Mouse (Mus musculus) stomach, postnatal 0 days (tissue): ENCODE data around the gene Ltbr. TPM values are rescaled to one million over a fixed set of nuclear protein-coding genes. Genes with fewer than 3 reads are reported as not detected.
A peak's percentile ranks its signal among the peaks of the same experiment; 100 is the strongest.

Experiments
- ATAC-seq: fragments of 200-750 bp; cut with Nextera tagmentation; 2 replicates; pipeline ENCODE4 v1.8.0; 2017; ENCODE audit not compliant: low FRiP score, low TSS enrichment
- DNase-seq: peaks from one replicate; pipeline ENCODE4 v3.0.0-alpha.2; 2016; ENCODE audit warnings: low spot score
- H3K27ac ChIP-seq: fragments of 300-500 bp; sonication (generic); replicated peaks from 2 replicates; pipeline ENCODE4 v1.5.1; 2014; ENCODE audit warnings: mild to moderate bottlenecking, control low read depth
- H3K27me3 ChIP-seq: fragments of 300-500 bp; sonication (generic); 2 replicates; pipeline ENCODE4 v1.6.1; 2014; ENCODE audit warnings: low read length; ENCODE audit not compliant: control insufficient read depth, insufficient read depth
- H3K36me3 ChIP-seq: fragments of 300-500 bp; sonication (generic); 2 replicates; pipeline ENCODE4 v1.6.1; 2014; ENCODE audit warnings: low read length, mixed read lengths; ENCODE audit not compliant: control insufficient read depth, insufficient read depth
- H3K4me1 ChIP-seq: fragments of 300-500 bp; sonication (generic); replicated peaks from 2 replicates; pipeline ENCODE4 v1.6.1; 2014; ENCODE audit warnings: antibody characterized with exemption; ENCODE audit not compliant: control insufficient read depth, insufficient read depth
- H3K4me2 ChIP-seq: fragments of 300-500 bp; sonication (generic); replicated peaks from 2 replicates; pipeline ENCODE4 v1.6.1; 2014; ENCODE audit warnings: low read depth, mild to moderate bottlenecking, control low read depth, moderate library complexity
- H3K4me3 ChIP-seq: fragments of 300-500 bp; sonication (generic); 2 replicates; pipeline ENCODE4 v1.5.1; 2014; ENCODE audit warnings: low read depth, low read length, control low read depth
- H3K9ac ChIP-seq: fragments of 300-500 bp; sonication (generic); 2 replicates; pipeline ENCODE4 v1.6.1; 2014; ENCODE audit warnings: mild to moderate bottlenecking, low read length, control low read depth, mixed read lengths
- H3K9me3 ChIP-seq: fragments of 300-500 bp; sonication (generic); 2 replicates; pipeline ENCODE4 v1.6.1; 2016; ENCODE audit warnings: low read length; ENCODE audit not compliant: control insufficient read depth
- CTCF ChIP-seq: IDR thresholded peaks from 2 replicates; pipeline ENCODE4 v1.5.1; 2016; ENCODE audit warnings: antibody characterized with exemption, low read depth, mild to moderate bottlenecking, moderate library complexity
- EP300 ChIP-seq: optimal IDR thresholded peaks from 2 replicates; pipeline ENCODE3; 2016; ENCODE audit warnings: antibody characterized with exemption
- WGBS: fragments of 180-500 bp; shearing (Covaris S2); extraction: QIAGEN DNeasy Blood & Tissue Kit; methylation state at CpG from one replicate; pipeline ENCODE4 v1.1.7; 2014; 5-methylcytosine and 5-hydroxymethylcytosine counted together
- polyA plus RNA-seq: library from polyadenylated mRNA; unstranded; fragments of >200 nt; fragmentation: Nextera tagmentation; extraction: Ambion mirVana; gene quantifications from 2 replicates; pipeline ENCODE4 v1.2.1, GENCODE M21; 2015

Ltbr gene
- polyA plus RNA-seq, 1 experiment from 2014 or later = 71.5 TPM

- WGBS = 53% methylated on average over 5 of the region's 5 CpGs
- no peaks in the 10 kb centered on the region for H3K9me3 ChIP-seq
- no peak overlapping the region for H3K9ac ChIP-seq
- no peaks in the 10 kb centered on the region for H3K36me3 ChIP-seq
- H3K4me2 ChIP-seq = no peak overlapping the region
- H3K27me3 ChIP-seq = no peaks in the 10 kb centered on the region
- TF ChIP-seq CTCF = no peak
- no peak for TF ChIP-seq EP300
- H3K4me1 ChIP-seq = peaks cover 5% of the 10 kb centered on the region; the same call in 1 of the 2 replicates
- peak overlapping the region; percentile 78 for H3K27ac ChIP-seq
- ATAC-seq (peak; percentile 6; the same call in 1 of the 2 replicates), DNase-seq (no peak)
- H3K4me3 ChIP-seq = no peak overlapping the region
Observed at GRCm38 (mm10) chr6:125340244-125340643, 26.6 kb upstream of the Ltbr start.

- no peaks in the 10 kb centered on the region for H3K27me3 ChIP-seq
- H3K27ac ChIP-seq = peak overlapping the region; percentile 49; the same call in 1 of the 2 replicates
- ATAC-seq (no peak), DNase-seq (no peak)
- no peaks in the 10 kb centered on the region for H3K9me3 ChIP-seq
- WGBS = 69% methylated on average over 9 of the region's 9 CpGs
- no peak overlapping the region for H3K9ac ChIP-seq
- H3K4me1 ChIP-seq = peaks cover 5% of the 10 kb centered on the region; the same call in 1 of the 2 replicates
- no peak overlapping the region for H3K4me2 ChIP-seq
- H3K4me3 ChIP-seq = no peak overlapping the region
- H3K36me3 ChIP-seq = no peaks in the 10 kb centered on the region
- TF ChIP-seq CTCF (no peak), EP300 (no peak)
Observed at GRCm38 (mm10) chr6:125338791-125339660, 25.3 kb upstream of the Ltbr start.

- no peak overlapping the region for H3K4me3 ChIP-seq
- no peak for DNase-seq
- H3K27ac ChIP-seq = no peak overlapping the region
- H3K36me3 ChIP-seq = no peaks in the 10 kb centered on the region
- no peak overlapping the region for H3K9ac ChIP-seq
- no peak for TF ChIP-seq CTCF
- no peak for TF ChIP-seq EP300
- no peaks in the 10 kb centered on the region for H3K27me3 ChIP-seq
- no peak for ATAC-seq
- no peaks in the 10 kb centered on the region for H3K4me1 ChIP-seq
- no peaks in the 10 kb centered on the region for H3K9me3 ChIP-seq
- no peak overlapping the region for H3K4me2 ChIP-seq
- 68% methylated on average over 2 of the region's 2 CpGs for WGBS
Observed at GRCm38 (mm10) chr6:125334356-125334755, 20.7 kb upstream of the Ltbr start.

GRCm38 (mm10) chr6:125333112-125333899, 19.6 kb upstream of the Ltbr start:
- DNase-seq = no peak
- Histone ChIP-seq H3K36me3 (no peaks in the 10 kb centered on the region), H3K4me1 (no peaks in the 10 kb centered on the region), H3K4me2 (no peak overlapping the region), H3K27ac (no peak overlapping the region), H3K4me3 (no peak overlapping the region), H3K27me3 (no peaks in the 10 kb centered on the region), H3K9me3 (no peaks in the 10 kb centered on the region), H3K9ac (no peak overlapping the region)
- no peak for ATAC-seq
- no peak for TF ChIP-seq EP300
- TF ChIP-seq CTCF = no peak
- 58% methylated on average over 14 of the region's 14 CpGs for WGBS

GRCm38 (mm10) chr6:125330626-125331326, 17.1 kb upstream of the Ltbr start:
- ATAC-seq (peak; percentile 92), DNase-seq (peak; percentile 95)
- H3K27ac ChIP-seq = peak overlapping the region; percentile 37
- peak; percentile 24; the same call in 1 of the 2 replicates for TF ChIP-seq CTCF
- TF ChIP-seq EP300 = peak; percentile 65
- H3K4me3 ChIP-seq = peak overlapping the region; percentile 46
- no peaks in the 10 kb centered on the region for H3K27me3 ChIP-seq
- no peaks in the 10 kb centered on the region for H3K36me3 ChIP-seq
- peak overlapping the region; percentile 71 for H3K4me2 ChIP-seq
- H3K9me3 ChIP-seq = no peaks in the 10 kb centered on the region
- H3K9ac ChIP-seq = peak overlapping the region; percentile 66
- H3K4me1 ChIP-seq = no peaks in the 10 kb centered on the region
- WGBS = 1% methylated on average over 39 of the region's 39 CpGs
